Mouse (Mus musculus): ENCODE results near the gene Gm9844.
A peak's percentile ranks its signal among the peaks of the same experiment; 100 is the strongest.

DNA sequence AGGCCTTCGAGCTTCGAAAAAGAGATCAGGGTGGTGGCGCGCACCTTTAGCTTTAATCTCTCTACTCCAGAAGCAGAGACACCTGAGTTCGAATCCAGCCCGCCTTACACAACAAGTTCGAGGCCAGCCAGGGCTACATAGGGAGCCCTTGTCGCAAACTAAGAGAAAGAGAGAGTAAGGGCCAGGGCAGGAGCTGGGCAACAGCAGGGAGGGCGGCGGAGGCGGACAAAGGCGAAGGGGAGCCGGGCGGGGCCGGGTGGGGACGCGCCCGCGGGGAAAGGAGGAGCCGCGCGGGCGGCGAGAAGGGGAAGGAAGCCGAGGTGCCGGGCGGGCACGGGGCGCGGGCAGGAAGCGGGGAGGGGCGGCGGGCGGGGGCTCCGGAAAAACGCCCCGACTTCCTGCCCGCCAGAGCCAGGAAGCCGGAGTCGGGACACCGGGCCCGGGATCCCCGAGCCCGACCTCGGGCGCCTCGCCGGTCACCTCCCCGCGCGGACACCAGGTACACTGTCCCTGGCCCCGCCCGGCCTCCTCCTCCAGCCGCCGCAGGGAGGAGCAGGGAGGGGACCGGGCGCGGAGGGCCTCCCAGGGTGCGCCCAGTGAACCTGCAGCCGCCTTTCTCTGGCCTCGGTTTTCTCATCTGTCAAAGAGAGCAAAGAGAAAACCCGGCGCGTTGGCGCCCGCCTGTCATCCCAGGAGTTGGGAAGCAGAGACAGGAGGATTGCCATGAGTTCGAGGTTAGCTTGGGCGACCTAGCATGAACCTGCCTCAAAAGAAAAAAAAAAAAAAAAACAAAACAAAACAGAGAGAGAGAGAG lies 40.8 kb downstream of the Gm9844 start, which contains the start of gene Arhgef1:
- TF ChIP-seq CTCF (IDR thresholded peaks at IDR 0.05; ENCODE audit: control insufficient read depth, insufficient read depth, low read length) (no peak), POLR2A (IDR thresholded peaks at IDR 0.05; ENCODE audit: borderline replicate concordance, control insufficient read depth, low read depth, low read length) (peak; percentile 50; the same call in 1 of the 2 replicates)

Measured in bone marrow, adult 2 months (tissue).